Mouse (Mus musculus): Measurements from ENCODE around the gene Slc6a17. TPM values are rescaled to one million over a fixed set of nuclear protein-coding genes. Genes with fewer than 3 reads are reported as not detected.

Slc6a17 gene
- polyA plus RNA-seq, 1 experiment from 2014 or later, result 8.1 TPM

GRCm38 (mm10) chr3:107459196-107459772, 58.5 kb downstream of the Slc6a17 start, which contains the start of gene Kcnc4:
Gene Kcnc4 (minus strand): TSS chr3:107459552.
- H3K4me1 ChIP-seq (replicated peaks), result peaks cover 28% of the 10 kb centered on the region
- H3K36me3 ChIP-seq, result no peaks in the 10 kb centered on the region
- H3K9me3 ChIP-seq, result no peaks in the 10 kb centered on the region
- no peak within 1 kb of the TSS for H3K27ac ChIP-seq (replicated peaks)
- peak within 1 kb of the TSS; percentile 54 for H3K4me3 ChIP-seq
- under 1% methylated on average over 62 of the region's 68 CpGs for WGBS
- peaks cover 99% of the 10 kb centered on the region for H3K27me3 ChIP-seq
- H3K4me2 ChIP-seq, result peak within 1 kb of the TSS; percentile 93
- peak; percentile 52 for ATAC-seq (ENCODE audit: low read depth)
- peak within 1 kb of the TSS; percentile 75 for H3K9ac ChIP-seq

- Histone ChIP-seq H3K4me1 (replicated peaks) (peaks cover 28% of the 10 kb centered on the region), H3K9me3 (no peaks in the 10 kb centered on the region), H3K27me3 (peaks cover 99% of the 10 kb centered on the region), H3K4me2 (peak overlapping the region; percentile 93), H3K4me3 (peak overlapping the region; percentile 54), H3K36me3 (no peaks in the 10 kb centered on the region), H3K9ac (peak overlapping the region; percentile 75), H3K27ac (replicated peaks) (no peak overlapping the region)
- 0% methylated on average over 50 of the region's 51 CpGs for WGBS
- ATAC-seq (ENCODE audit: low read depth), result no peak
Observed at GRCm38 (mm10) chr3:107458528-107459195, 59.2 kb downstream of the Slc6a17 start.

DNA sequence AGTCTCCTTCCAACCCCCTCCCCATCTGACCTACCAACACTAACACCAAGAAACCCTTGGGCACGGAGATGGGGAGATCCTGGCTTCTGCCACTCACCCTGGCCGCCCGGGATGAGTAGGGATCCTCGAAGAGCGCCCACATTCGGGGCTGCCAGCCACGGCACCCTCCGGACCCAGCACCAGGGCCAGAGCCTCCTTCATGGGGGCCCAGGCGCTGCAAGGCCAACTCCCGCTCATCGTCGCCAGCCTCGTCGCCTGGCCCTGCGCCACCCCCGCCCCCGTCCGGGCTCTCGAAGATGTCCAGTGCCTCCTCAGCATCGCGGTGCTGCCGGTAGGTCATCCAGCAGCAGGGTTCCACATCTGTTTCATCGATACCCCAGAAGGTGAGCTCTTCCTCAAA, 59.7 kb downstream of the Slc6a17 start:
- ATAC-seq (ENCODE audit: low read depth), result no peak
- Histone ChIP-seq H3K4me3 (peak overlapping the region; percentile 54), H3K9ac (peak overlapping the region; percentile 75), H3K36me3 (no peaks in the 10 kb centered on the region), H3K27me3 (peaks cover 99% of the 10 kb centered on the region), H3K4me1 (replicated peaks) (peaks cover 28% of the 10 kb centered on the region), H3K27ac (replicated peaks) (no peak overlapping the region), H3K9me3 (no peaks in the 10 kb centered on the region), H3K4me2 (peak overlapping the region; percentile 93)
- whole genome bisulfite sequencing, result 2% methylated on average over 23 of the region's 23 CpGs

DNA sequence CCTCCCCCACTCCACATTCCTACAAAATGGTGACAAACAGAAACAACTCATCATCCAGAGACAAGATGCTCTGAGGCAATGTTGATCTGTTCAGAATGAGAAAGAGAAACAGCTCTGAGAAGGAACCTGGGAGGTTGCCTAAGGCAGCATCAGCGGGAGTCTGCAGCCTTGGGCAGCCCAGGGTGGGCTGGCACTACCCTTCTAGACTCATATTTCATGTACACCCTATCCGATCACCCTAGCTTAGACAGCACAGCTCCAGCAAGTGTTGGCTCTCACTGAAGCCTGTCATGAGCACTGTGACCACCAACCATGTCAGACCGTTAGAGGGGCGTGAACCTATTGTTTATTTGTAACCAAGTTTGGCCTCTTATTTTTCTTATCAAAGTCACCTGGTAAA, 63.5 kb downstream of the Slc6a17 start:
- Histone ChIP-seq H3K4me2 (no peak overlapping the region), H3K36me3 (no peaks in the 10 kb centered on the region), H3K27me3 (peaks cover 63% of the 10 kb centered on the region), H3K9me3 (no peaks in the 10 kb centered on the region), H3K4me3 (no peak overlapping the region), H3K9ac (no peak overlapping the region), H3K27ac (replicated peaks) (no peak overlapping the region), H3K4me1 (replicated peaks) (peaks cover 18% of the 10 kb centered on the region)
- no peak for ATAC-seq (ENCODE audit: low read depth)
- WGBS, result 81% methylated on average over 4 of the region's 4 CpGs

DNA sequence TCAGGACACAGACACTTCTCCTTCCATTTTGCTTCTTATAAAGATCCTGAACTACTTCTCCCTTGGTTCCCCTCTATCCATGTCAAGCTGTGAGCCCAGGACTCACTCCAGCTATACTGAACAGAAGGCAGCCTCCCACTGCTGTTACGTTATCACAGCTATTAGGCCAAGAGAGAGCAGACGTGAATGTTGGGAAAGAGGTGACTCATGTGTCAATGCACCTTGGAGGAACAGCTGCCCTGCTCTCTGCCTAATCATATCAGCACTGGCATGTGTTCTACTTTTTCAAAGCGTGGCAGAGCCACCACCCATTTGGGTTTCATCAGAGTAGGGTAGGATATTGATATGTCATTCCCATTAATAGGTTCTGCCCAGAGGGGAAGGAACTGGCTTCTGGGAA, 71.0 kb downstream of the Slc6a17 start:
- no peak for ATAC-seq (ENCODE audit: low read depth)

DNA sequence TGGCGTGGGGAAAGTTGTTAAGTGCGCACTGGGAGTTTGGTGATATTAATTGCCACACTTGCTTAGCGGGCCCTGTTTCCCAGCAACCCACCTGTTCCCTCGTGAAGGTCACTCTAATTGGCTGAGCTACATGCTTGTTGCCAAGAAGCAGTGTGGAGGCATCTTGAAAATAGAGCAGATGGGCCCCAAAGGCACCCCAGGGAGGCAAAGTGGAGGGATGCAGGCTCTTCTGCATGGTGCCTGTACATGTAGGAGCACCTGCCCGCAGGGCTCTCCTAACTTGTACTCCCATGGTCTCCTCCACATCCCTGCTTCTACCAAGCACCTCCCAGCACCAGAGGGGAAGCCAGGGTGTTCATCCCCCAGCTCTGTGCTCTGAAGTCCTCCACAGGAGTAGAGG, 74.0 kb downstream of the Slc6a17 start:
- H3K4me2 ChIP-seq, result no peak overlapping the region
- no peaks in the 10 kb centered on the region for H3K9me3 ChIP-seq
- WGBS, result 73% methylated on average over 5 of the region's 5 CpGs
- no peaks in the 10 kb centered on the region; the same call in 1 of the 2 replicates for H3K27me3 ChIP-seq
- ATAC-seq (ENCODE audit: low read depth), result no peak
- no peaks in the 10 kb centered on the region for H3K36me3 ChIP-seq
- no peak overlapping the region for H3K9ac ChIP-seq
- no peak overlapping the region for H3K27ac ChIP-seq (replicated peaks)
- no peaks in the 10 kb centered on the region for H3K4me1 ChIP-seq (replicated peaks)
- no peak overlapping the region for H3K4me3 ChIP-seq

More for the DNA sequence above, 71.0 kb downstream of the Slc6a17 start:
- Histone ChIP-seq H3K9me3 (no peaks in the 10 kb centered on the region), H3K9ac (no peak overlapping the region), H3K27ac (replicated peaks) (no peak overlapping the region), H3K36me3 (no peaks in the 10 kb centered on the region), H3K27me3 (no peaks in the 10 kb centered on the region; the same call in none of the 2 replicates), H3K4me2 (no peak overlapping the region), H3K4me1 (replicated peaks) (0 out of 2 replicates have a peak, but pooled peaks cover 4% of the 10 kb centered on the region), H3K4me3 (no peak overlapping the region)
- 76% methylated on average over 3 of the region's 3 CpGs for WGBS

DNA sequence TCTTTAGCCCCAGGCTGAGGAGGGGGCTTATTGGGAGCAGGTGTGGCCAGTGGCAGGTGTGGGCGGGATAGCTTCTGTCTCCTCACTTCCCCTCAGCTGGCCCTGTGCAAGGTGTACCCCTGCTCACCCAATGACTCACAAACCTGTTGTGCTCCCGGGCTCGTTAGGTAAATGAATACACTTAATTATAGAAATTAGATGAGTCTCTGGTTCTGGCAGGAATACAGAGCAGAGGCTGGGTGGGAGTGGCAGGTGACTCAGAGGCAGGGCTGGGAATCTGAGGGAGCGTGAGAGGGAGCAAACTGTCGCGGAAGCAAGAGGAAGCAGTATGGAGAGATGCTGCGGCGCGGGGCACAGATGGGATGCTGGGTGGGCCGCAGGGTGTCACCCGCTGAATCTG, 75.6 kb downstream of the Slc6a17 start:
- H3K9me3 ChIP-seq, result no peaks in the 10 kb centered on the region
- no peak overlapping the region for H3K4me3 ChIP-seq
- no peaks in the 10 kb centered on the region for H3K4me1 ChIP-seq (replicated peaks)
- no peaks in the 10 kb centered on the region; the same call in 1 of the 2 replicates for H3K27me3 ChIP-seq
- 87% methylated on average over 11 of the region's 11 CpGs for WGBS
- H3K4me2 ChIP-seq, result no peak overlapping the region
- no peaks in the 10 kb centered on the region for H3K36me3 ChIP-seq
- H3K9ac ChIP-seq, result no peak overlapping the region
- no peak for ATAC-seq (ENCODE audit: low read depth)
- H3K27ac ChIP-seq (replicated peaks), result no peak overlapping the region

GRCm38 (mm10) chr3:107441306-107441705, 76.5 kb downstream of the Slc6a17 start:
- Histone ChIP-seq H3K4me2 (no peak overlapping the region), H3K4me1 (replicated peaks) (no peaks in the 10 kb centered on the region), H3K27ac (replicated peaks) (no peak overlapping the region), H3K4me3 (no peak overlapping the region), H3K27me3 (no peaks in the 10 kb centered on the region; the same call in 1 of the 2 replicates), H3K9ac (no peak overlapping the region), H3K9me3 (no peaks in the 10 kb centered on the region), H3K36me3 (no peaks in the 10 kb centered on the region)
- WGBS, result 79% methylated on average over 8 of the region's 8 CpGs
- no peak for ATAC-seq (ENCODE audit: low read depth)

GRCm38 (mm10) chr3:107439280-107439679, 78.5 kb downstream of the Slc6a17 start:
- H3K4me2 ChIP-seq, result no peak overlapping the region
- 87% methylated on average over 11 of the region's 11 CpGs for WGBS
- no peak overlapping the region for H3K4me3 ChIP-seq

DNA sequence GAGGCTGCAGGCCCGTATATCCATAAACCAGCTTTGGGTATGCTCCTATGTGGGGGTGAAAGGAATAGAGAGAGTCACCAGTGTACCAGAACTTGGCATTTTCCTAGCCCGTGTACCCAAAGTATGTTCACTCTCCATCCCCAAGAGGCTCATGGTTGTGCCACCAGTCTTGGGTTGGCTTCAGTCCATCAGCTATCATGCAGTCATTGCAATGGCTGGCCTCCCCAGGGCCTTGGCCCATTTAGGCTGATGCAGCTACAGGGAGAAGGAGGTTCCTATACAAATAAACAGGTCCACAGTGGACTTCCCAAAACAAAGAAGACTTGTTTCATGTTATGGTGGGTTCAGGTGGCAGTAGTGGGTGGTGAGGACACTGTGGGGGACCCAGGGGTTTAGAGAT, 80.2 kb downstream of the Slc6a17 start:
- 61% methylated on average over 2 of the region's 2 CpGs for WGBS
- Histone ChIP-seq H3K27me3 (no peaks in the 10 kb centered on the region), H3K9me3 (no peaks in the 10 kb centered on the region), H3K4me2 (no peak overlapping the region), H3K27ac (replicated peaks) (no peak overlapping the region), H3K4me3 (no peak overlapping the region), H3K9ac (no peak overlapping the region), H3K36me3 (no peaks in the 10 kb centered on the region), H3K4me1 (replicated peaks) (peaks cover 5% of the 10 kb centered on the region; the same call in 1 of the 2 replicates)
- no peak for ATAC-seq (ENCODE audit: low read depth)

More at GRCm38 (mm10) chr3:107439280-107439679, 78.5 kb downstream of the Slc6a17 start:
- no peaks in the 10 kb centered on the region; the same call in 1 of the 2 replicates for H3K4me1 ChIP-seq (replicated peaks)
- no peaks in the 10 kb centered on the region for H3K36me3 ChIP-seq
- no peaks in the 10 kb centered on the region for H3K27me3 ChIP-seq
- H3K27ac ChIP-seq (replicated peaks), result no peak overlapping the region
- ATAC-seq (ENCODE audit: low read depth), result no peak
- H3K9me3 ChIP-seq, result no peaks in the 10 kb centered on the region
- H3K9ac ChIP-seq, result no peak overlapping the region

- 0 out of 2 replicates have a peak overlapping the region, but pooled peaks have one; percentile 7 for H3K27ac ChIP-seq (replicated peaks)
- H3K36me3 ChIP-seq, result no peaks in the 10 kb centered on the region
- no peaks in the 10 kb centered on the region for H3K9me3 ChIP-seq
- ATAC-seq (ENCODE audit: low read depth), result no peak
- no peaks in the 10 kb centered on the region for H3K27me3 ChIP-seq
- H3K4me2 ChIP-seq, result no peak overlapping the region
- WGBS, result 57% methylated on average over 6 of the region's 6 CpGs
- H3K4me1 ChIP-seq (replicated peaks), result peaks cover 7% of the 10 kb centered on the region
- H3K4me3 ChIP-seq, result no peak overlapping the region
- no peak overlapping the region for H3K9ac ChIP-seq
Observed at GRCm38 (mm10) chr3:107436434-107436833, 81.4 kb downstream of the Slc6a17 start.

- H3K27me3 ChIP-seq, result no peaks in the 10 kb centered on the region
- no peaks in the 10 kb centered on the region for H3K36me3 ChIP-seq
- no peaks in the 10 kb centered on the region for H3K9me3 ChIP-seq
- no peak overlapping the region for H3K4me3 ChIP-seq
- no peak overlapping the region for H3K27ac ChIP-seq (replicated peaks)
- no peak overlapping the region for H3K9ac ChIP-seq
- peaks cover 18% of the 10 kb centered on the region for H3K4me1 ChIP-seq (replicated peaks)
- WGBS, result 48% methylated on average over 9 of the region's 9 CpGs
- ATAC-seq (ENCODE audit: low read depth), result no peak
- H3K4me2 ChIP-seq, result no peak overlapping the region
Observed at GRCm38 (mm10) chr3:107433614-107434013, 84.2 kb downstream of the Slc6a17 start.
